ENCODE assay signal across 13 mouse cellular contexts in genomic region chr2:153484071-153484470, GRCm38 (mm10). TPM values are rescaled to one million over a fixed set of nuclear protein-coding genes. Genes with fewer than 3 reads are reported as not detected.
DNase-seq lines count a peak whose midpoint lies in the region; ATAC-seq and TF ChIP-seq lines count a peak whose summit lies in the region.
"Had no signal": no experiment of that assay in that cellular context is flagged by ENCODE, and none has a peak within 500 bp of the region (broad histone marks: within the 10 kb centered on the region; RNA-seq: fewer than 3 reads in every experiment).

No protein-coding gene starts in this region.

- H3K36me3 ChIP-seq in heart, embryonic 11.5 days (ENCODE audit: control insufficient read depth, insufficient read depth, low read length) = no peaks in the 10 kb centered on the region
- H3K36me3 ChIP-seq in forebrain, embryonic 16.5 days (ENCODE audit: control insufficient read depth, insufficient read depth) = no peaks in the 10 kb centered on the region
- H3K36me3 ChIP-seq in midbrain, embryonic 10.5 days = no peaks in the 10 kb centered on the region
- H3K36me3 ChIP-seq in kidney, embryonic 16.5 days (ENCODE audit: insufficient read depth, low read length) = no peaks in the 10 kb centered on the region

- H3K4me3 ChIP-seq in heart, embryonic 11.5 days (ENCODE audit: low read depth, low read length) = no peak overlapping the region
- no peak overlapping the region for H3K4me3 ChIP-seq in forebrain, embryonic 16.5 days (replicated peaks; ENCODE audit: low read length)
- peak overlapping the region; percentile 25; the same call in 1 of the 2 replicates for H3K4me3 ChIP-seq in midbrain, embryonic 10.5 days
- H3K4me3 ChIP-seq in kidney, embryonic 16.5 days (ENCODE audit: low read length) = no peak overlapping the region
- H3K4me3 ChIP-seq: gastrocnemius, adult 2 months had no signal

- H3K4me2 ChIP-seq in heart, embryonic 11.5 days = no peak overlapping the region; the same call in 1 of the 2 replicates
- peak overlapping the region; percentile 44 for H3K4me2 ChIP-seq in forebrain, embryonic 16.5 days (ENCODE audit: low read length)
- H3K4me2 ChIP-seq in kidney, embryonic 16.5 days (replicated peaks; ENCODE audit: low read depth, low read length) = no peak overlapping the region

- H3K4me1 ChIP-seq in heart, embryonic 11.5 days (ENCODE audit: control insufficient read depth, insufficient read depth, low read length) = peaks cover 29% of the 10 kb centered on the region
- H3K4me1 ChIP-seq in forebrain, embryonic 16.5 days (replicated peaks; ENCODE audit: control insufficient read depth, insufficient read depth, low read length) = peaks cover 32% of the 10 kb centered on the region
- peaks cover 43% of the 10 kb centered on the region for H3K4me1 ChIP-seq in midbrain, embryonic 10.5 days
- peaks cover 11% of the 10 kb centered on the region for H3K4me1 ChIP-seq in kidney, embryonic 16.5 days (ENCODE audit: insufficient read depth, low read length)

- TF ChIP-seq CTCF in brain, embryonic 14.5 days (IDR thresholded peaks at IDR 0.05; ENCODE audit: borderline replicate concordance, extremely low read depth, insufficient read depth, insufficient read length) = no peak

- no peak overlapping the region for H3K27ac ChIP-seq in heart, embryonic 11.5 days (ENCODE audit: low read depth, low read length)
- peak overlapping the region; percentile 96 for H3K27ac ChIP-seq in forebrain, embryonic 16.5 days (ENCODE audit: low read length)
- H3K27ac ChIP-seq in midbrain, embryonic 10.5 days (replicated peaks) = peak overlapping the region; percentile 61; the same call in 1 of the 2 replicates
- no peak overlapping the region for H3K27ac ChIP-seq in kidney, embryonic 16.5 days (ENCODE audit: low read length)
- H3K27ac ChIP-seq: gastrocnemius, adult 2 months had no signal

- no peak for ATAC-seq in heart, embryonic 11.5 days (replicated peaks; ENCODE audit: insufficient number of reproducible peaks, low FRiP score, low TSS enrichment)
- peak; percentile 58 for ATAC-seq in forebrain, embryonic 16.5 days
- no peak for ATAC-seq in megakaryocyte progenitor cell, adult 5-6 weeks (replicated peaks; ENCODE audit: poor library complexity)
- ATAC-seq in kidney, embryonic 16.5 days (ENCODE audit: low FRiP score, low TSS enrichment) = no peak

- H3K27me3 ChIP-seq in heart, embryonic 11.5 days (ENCODE audit: control insufficient read depth, insufficient read depth, low read length) = peaks cover 2% of the 10 kb centered on the region
- no peaks in the 10 kb centered on the region for H3K27me3 ChIP-seq in forebrain, embryonic 16.5 days (replicated peaks; ENCODE audit: control insufficient read depth, insufficient read depth, low read length)
- H3K27me3 ChIP-seq in midbrain, embryonic 10.5 days (ENCODE audit: low read depth, poor library complexity, severe bottlenecking) = peaks cover 44% of the 10 kb centered on the region
- peaks cover 3% of the 10 kb centered on the region; the same call in 1 of the 2 replicates for H3K27me3 ChIP-seq in kidney, embryonic 16.5 days (ENCODE audit: insufficient read depth, low read length)

- 56% methylated on average over 4 of the region's 4 CpGs for WGBS in heart, embryonic 11.5 days (ENCODE audit: insufficient replicate concordance)
- 9% methylated on average over 4 of the region's 4 CpGs for WGBS in forebrain, embryonic 16.5 days
- WGBS in midbrain, embryonic 10.5 days = 69% methylated on average over 4 of the region's 4 CpGs
- WGBS in kidney, embryonic 16.5 days = 63% methylated on average over 4 of the region's 4 CpGs

- peak overlapping the region; percentile 62; the same call in 1 of the 2 replicates for H3K9ac ChIP-seq in heart, embryonic 11.5 days (ENCODE audit: low read depth, low read length)
- H3K9ac ChIP-seq in forebrain, embryonic 16.5 days (replicated peaks; ENCODE audit: low read depth, low read length) = peak overlapping the region; percentile 54; the same call in 1 of the 2 replicates
- H3K9ac ChIP-seq in kidney, embryonic 16.5 days (replicated peaks; ENCODE audit: low read length) = no peak overlapping the region

- DNase-seq in heart, postnatal 4 days = no peak
- DNase-seq in brain, embryonic 14.5 days (ENCODE audit: low read depth) = peak; percentile 85
- DNase-seq in midbrain, embryonic 10.5 days (ENCODE audit: low spot score) = no peak
- DNase-seq in urinary bladder, postnatal 10 days (ENCODE audit: low spot score) = no peak

- H3K9me3 ChIP-seq in heart, embryonic 11.5 days (replicated peaks; ENCODE audit: control insufficient read depth, low read length) = no peaks in the 10 kb centered on the region
- H3K9me3 ChIP-seq in forebrain, embryonic 16.5 days (ENCODE audit: control insufficient read depth, low read length) = no peaks in the 10 kb centered on the region
- H3K9me3 ChIP-seq in midbrain, embryonic 10.5 days (replicated peaks) = no peaks in the 10 kb centered on the region
- H3K9me3 ChIP-seq in kidney, embryonic 16.5 days (ENCODE audit: low read length) = no peaks in the 10 kb centered on the region

- no peak for TF ChIP-seq POLR2A in brain, embryonic 14.5 days (IDR thresholded peaks at IDR 0.05; ENCODE audit: borderline replicate concordance, extremely low read depth, insufficient read depth, insufficient read length, poor library complexity, severe bottlenecking)

RNA-seq across cellular contexts. Expression of gene 4930404H24Rik, which starts 8.5 kb away (rescaled TPM):
- not detected in 2 replicates for polyA plus RNA-seq in heart, embryonic 11.5 days (2014; fragmentation: Nextera tagmentation; extraction: Ambion mirVana)
- not detected for total RNA-seq in heart, postnatal 4 days (2021)
- not detected in 2 replicates for polyA plus RNA-seq in brain, embryonic 14.5 days (2012; rRNA removed)
- not detected in 2 replicates for polyA plus RNA-seq in forebrain, embryonic 16.5 days (2015; fragmentation: Nextera tagmentation; extraction: Ambion mirVana)
- not detected in 2 replicates for polyA plus RNA-seq in midbrain, embryonic 10.5 days (2016; fragmentation: Nextera tagmentation; extraction: Ambion mirVana)
- not detected in 2 replicates for total RNA-seq in megakaryocyte progenitor cell, adult 5-6 weeks (2015)
- total RNA-seq in megakaryocyte progenitor cell, adult 5-6 weeks (2017) = not detected in 2 replicates
- polyA plus RNA-seq in kidney, embryonic 16.5 days (2015; fragmentation: Nextera tagmentation; extraction: Ambion mirVana) = not detected in 2 replicates
- total RNA-seq: adrenal gland, postnatal 36 days; gastrocnemius, adult 2 months; layer of hippocampus, postnatal 25 days had no signal
- polyA plus RNA-seq: C2C12; cortical plate, adult 2 months had no signal

RNA-seq across cellular contexts. Expression of gene Nol4l, which starts 45.7 kb away (rescaled TPM):
- 16.0 and 16.7 TPM in 2 replicates for polyA plus RNA-seq in heart, embryonic 11.5 days (2014; fragmentation: Nextera tagmentation; extraction: Ambion mirVana)
- 10 to 100 TPM; 12.0 to 13.5 TPM for total RNA-seq in heart, postnatal 4 days (2021)
- polyA plus RNA-seq in brain, embryonic 14.5 days (2012; rRNA removed) = 70.2 and 101 TPM in 2 replicates
- polyA plus RNA-seq in forebrain, embryonic 16.5 days (2015; fragmentation: Nextera tagmentation; extraction: Ambion mirVana) = 47.8 and 50.4 TPM in 2 replicates
- polyA plus RNA-seq in midbrain, embryonic 10.5 days (2016; fragmentation: Nextera tagmentation; extraction: Ambion mirVana) = 12.8 and 16.8 TPM in 2 replicates
- total RNA-seq in megakaryocyte progenitor cell, adult 5-6 weeks (2015) = 3.0 and 4.4 TPM in 2 replicates
- 1.4 and 3.7 TPM in 2 replicates for total RNA-seq in megakaryocyte progenitor cell, adult 5-6 weeks (2017)
- 13.8 and 17.1 TPM in 2 replicates for polyA plus RNA-seq in kidney, embryonic 16.5 days (2015; fragmentation: Nextera tagmentation; extraction: Ambion mirVana)

Comparison
In these comparisons a context has a peak if more than half of its experiments do, and no peak if none do; other contexts are left out.
1. H3K27ac ChIP-seq: peak in forebrain, embryonic 16.5 days (single experiment) and midbrain, embryonic 10.5 days (single experiment); none in heart, embryonic 11.5 days (single experiment) and kidney, embryonic 16.5 days (single experiment).